Mouse (Mus musculus) neutrophil, adult 5-6 weeks (primary cell): Measurements from ENCODE around the gene Hsp90ab1. TPM values are rescaled to one million over a fixed set of nuclear protein-coding genes. Genes with fewer than 3 reads are reported as not detected.

ENCODE experiments used
- ATAC-seq: fragments of 151-379, 151-347 bp; 2 replicates; pipeline ENCODE4 v1.8.0; 2017; ENCODE audit warnings: mild to moderate bottlenecking, moderate TSS enrichment; ENCODE audit not compliant: insufficient number of reproducible peaks, poor library complexity, low FRiP score, severe bottlenecking; ENCODE audit errors: extremely low read depth
- total RNA-seq: library from RNA; stranded (forward); fragments of 200-1000 nt; gene quantifications from 2 replicates; pipeline ENCODE4 v1.2.3, GENCODE M21; 2017

Gene Hsp90ab1
- total RNA-seq, 1 experiment from 2014 or later: 559 TPM

GRCm38 (mm10) chr17:45598376-45598775, 25.3 kb upstream of the Hsp90ab1 start:
- no peak for ATAC-seq

- ATAC-seq: no peak
Measured at GRCm38 (mm10) chr17:45597787-45598186, 24.7 kb upstream of the Hsp90ab1 start.

DNA sequence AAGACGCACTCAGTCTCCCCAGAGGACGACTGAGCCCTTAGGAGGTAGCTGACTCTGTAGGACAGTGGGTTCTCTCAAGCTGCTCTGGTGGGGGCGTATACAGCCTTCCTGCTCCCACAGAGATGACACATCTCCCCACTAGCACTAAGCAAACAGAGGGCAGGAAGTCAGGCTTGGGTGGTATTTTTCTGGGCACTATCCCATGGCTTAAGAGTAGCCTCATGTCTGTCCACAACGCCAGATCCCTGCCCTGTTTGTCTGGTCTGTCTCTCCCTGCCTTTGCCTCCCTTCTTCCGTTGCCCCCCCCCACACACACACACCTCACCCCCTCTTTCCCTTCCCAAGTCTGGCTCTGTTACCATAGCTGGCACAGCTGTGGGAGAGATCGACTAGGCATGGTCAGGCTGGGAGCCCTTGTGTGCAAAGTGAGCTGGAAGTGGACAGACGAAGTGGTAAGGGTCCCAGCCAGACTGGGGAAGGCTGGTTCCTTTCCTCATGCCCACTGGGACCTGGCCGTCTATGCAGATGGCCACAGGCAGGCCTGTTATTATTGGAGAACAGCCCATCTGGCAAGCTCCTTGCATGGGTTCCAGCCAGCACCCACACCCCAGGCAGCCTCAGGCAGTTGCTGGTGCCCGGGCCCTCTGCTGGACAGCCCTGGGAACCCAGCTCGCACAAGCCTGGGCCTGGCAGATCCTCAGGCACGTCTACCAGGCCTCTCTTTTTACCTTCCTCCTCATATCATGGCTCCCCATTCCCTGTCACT, 23.7 kb upstream of the Hsp90ab1 start:
- peak; percentile 58 for ATAC-seq

GRCm38 (mm10) chr17:45595736-45596390, 22.8 kb upstream of the Hsp90ab1 start:
- ATAC-seq: no peak

DNA sequence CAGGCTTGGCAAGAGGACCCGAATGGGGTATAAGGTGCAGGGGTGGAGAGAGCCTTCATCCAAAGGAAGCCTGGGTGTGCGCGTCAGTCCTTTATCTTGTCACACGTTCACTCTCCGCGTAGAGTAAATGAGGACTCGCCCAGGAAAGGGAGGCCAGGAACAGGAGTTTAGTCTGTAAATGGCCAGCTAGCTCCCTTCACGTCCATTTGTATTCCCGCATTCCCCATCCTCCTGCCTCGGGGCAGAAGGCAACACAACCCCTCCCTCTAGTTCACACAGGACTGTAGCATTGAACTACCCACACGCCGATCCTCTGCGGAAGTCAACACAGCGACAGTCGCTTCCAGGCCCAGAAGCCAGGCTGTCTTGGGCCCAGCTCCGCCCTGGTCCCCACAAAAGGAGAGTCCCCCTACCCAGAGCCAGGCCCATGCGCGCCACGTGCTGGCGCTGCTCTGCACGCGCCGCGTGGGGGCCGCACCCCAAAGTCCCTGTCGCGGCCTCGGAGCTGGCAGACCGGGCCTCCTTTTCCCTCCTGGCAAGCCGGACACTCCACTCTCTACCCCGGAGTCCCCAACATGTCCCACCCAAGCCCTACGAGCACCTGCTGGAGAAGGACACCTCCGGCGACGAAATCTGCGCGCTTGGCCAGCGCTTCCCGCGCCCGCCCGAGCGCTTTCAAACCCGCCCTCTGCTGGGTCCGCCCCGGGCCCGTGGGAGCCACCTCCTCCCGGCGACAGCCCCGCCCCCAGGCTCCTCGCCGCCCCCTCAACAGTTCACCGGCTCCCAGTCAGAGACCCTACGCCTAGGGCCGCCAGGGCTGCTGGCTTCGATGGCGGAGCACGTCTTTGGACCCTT, 22.0 kb upstream of the Hsp90ab1 start:
- peak; percentile 35 for ATAC-seq

DNA sequence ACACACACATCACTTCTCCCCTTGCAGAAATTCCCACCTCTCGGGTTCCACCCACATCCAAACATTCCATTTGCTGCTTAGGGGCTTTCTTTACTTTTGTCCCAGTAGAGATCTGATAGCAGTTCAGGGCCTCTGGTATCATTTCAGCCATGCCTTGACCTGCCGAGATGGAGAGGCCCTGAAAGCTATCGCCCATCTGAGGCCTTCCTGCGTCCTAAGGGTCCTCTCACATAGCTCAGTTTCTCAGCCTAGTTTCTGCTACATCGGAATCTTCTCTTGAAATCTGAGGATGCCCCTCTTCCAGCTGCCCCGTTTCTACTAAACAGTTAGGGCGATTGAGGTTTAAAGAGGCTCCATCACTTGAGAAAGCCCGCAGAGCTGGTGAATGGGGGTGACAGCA, 21.1 kb upstream of the Hsp90ab1 start:
- no peak for ATAC-seq

- ATAC-seq: no peak
Measured at GRCm38 (mm10) chr17:45593479-45593878, 20.4 kb upstream of the Hsp90ab1 start.

DNA sequence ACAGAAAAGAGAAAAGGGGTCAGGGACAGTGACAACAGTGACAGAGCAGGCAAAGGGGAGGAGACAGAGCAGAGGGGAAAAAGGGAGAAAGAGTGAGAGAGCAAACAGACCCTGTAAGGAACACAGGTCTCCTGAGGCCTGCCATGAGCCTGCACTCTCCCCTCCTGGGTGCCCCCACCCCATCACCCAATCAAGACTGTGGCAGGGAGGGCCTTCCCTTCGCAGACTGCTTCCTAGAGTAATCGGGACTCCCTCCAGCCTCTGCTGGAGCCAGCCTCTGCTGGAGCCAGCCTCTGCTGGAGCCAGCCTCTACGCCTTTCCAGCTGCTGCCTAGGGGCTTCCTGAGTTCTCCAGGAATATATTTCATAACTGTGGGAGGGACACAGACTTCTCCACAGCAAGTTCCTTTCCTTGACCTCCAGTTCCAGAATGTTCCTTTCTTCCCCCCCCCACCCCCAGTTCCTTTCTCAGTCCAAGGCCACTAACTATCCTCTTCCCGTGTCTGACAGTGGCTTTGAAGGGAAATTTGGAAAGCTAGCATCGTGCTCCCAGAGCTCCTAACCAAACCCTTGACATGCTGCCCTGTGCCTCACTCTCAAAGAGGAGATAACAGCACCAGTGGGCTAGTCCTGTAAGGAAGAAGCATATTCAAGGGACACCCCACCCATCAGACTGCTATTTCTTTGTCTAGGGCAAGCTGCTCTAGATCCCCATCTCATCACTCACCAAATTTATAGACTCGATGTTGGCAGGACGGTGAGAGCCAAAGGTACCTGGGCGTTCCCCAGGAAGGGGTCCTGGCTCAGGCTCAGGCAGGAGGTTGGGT, 19.7 kb upstream of the Hsp90ab1 start:
- no peak for ATAC-seq

GRCm38 (mm10) chr17:45591701-45592605, 18.9 kb upstream of the Hsp90ab1 start:
- ATAC-seq: no peak

DNA sequence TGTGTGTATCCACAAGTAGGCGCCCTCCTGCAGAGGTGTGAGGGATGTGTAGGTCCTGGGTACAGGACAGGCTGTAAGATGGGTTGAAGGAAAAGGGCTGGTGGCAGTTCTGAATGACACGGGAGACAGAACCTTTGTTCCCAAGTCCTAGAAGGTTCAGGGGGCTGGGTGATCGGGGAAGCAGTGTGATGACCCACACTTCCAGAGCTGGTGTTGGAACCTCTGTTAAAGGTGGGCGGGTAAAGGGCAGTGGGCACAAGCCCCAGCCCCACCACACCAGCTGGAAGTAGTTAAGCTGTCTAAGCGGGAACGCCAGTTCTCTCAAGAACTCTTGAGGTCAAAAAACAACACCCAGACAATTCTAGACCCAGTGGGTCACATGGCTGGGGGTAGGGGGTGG, 17.3 kb upstream of the Hsp90ab1 start:
- no peak for ATAC-seq

DNA sequence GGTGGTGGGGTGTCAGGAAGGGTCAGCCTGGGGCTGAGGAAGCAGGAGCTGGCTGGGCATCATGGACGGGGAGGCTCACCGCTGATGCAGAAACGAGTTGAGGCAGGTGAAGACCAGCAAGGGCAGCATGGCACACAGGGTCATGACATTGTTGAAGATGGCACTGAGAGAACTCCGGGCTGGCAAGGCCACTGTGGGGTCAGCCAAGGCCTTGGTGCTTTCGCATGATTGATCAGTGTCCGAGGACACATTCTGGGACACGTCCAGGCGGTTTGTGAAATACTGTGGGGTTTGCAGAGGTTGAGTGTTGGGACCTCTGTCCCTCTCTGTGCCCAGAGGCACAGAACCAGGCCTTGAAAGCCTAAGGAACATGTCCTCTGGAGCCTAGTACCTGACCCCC, 16.8 kb upstream of the Hsp90ab1 start:
- no peak for ATAC-seq

GRCm38 (mm10) chr17:45589236-45589635, 16.2 kb upstream of the Hsp90ab1 start:
- no peak for ATAC-seq

DNA sequence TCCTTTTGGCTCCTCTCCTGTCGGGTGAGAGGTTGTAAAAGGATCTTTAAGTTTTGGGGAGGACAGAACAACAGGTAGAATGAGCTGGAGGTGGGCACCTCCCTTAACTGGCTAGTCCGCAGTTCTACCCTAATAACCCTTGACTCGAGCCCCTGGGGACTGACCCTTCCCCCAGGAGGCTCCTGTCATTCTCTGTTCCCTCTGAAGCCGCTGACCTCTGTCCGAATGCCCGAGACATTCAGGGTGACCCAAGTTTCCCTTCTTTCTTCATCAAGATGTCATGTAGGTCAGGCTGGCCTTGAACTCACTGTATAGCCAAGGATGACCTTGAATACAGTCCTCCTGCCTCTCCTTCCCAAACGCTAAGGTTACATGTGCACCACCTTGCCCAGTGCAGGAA, 15.3 kb upstream of the Hsp90ab1 start:
- no peak for ATAC-seq

- ATAC-seq: no peak
Measured at GRCm38 (mm10) chr17:45586449-45586837, 13.4 kb upstream of the Hsp90ab1 start.

DNA sequence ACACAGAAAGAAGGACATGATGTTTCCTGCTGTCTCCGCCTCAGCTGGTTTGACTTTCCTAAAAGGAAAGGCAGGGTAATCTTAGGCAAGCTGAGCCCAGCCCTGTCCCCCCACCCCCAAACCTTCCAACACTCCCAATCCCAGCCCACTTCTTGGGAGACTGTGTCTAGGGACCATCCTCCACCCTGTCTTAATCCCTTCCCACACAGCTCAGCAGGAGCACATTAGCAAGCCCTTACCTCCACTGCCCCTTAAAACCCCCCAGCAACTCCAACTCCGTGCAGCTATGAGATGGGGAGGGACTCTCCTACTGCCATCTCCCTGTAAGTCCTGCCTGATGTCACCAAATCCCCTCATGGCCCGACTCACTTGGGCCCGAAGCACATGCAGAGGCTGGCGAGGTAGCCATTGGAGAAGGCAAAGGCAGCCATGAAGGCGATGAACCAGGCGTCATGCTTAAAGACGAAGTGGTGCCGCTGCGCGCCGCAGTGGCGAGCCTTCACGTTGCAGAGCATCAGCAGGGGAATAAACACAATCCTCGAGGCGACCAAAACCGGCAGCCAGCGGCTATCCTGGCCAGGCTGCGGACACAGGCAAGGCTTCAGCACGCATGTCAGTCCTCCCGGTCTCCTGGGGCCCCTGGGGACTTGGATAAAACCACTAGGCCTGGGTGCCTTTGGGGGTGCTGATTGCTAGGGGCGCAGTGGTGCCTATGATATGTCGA, 12.8 kb upstream of the Hsp90ab1 start:
- ATAC-seq: no peak

- ATAC-seq: peak; percentile 24; the same call in 1 of the 2 replicates
Measured at GRCm38 (mm10) chr17:45584939-45585678, 12.0 kb upstream of the Hsp90ab1 start.
